Mouse (Mus musculus): ENCODE results near the gene Pdia4.
A peak's percentile ranks its signal among the peaks of the same experiment; 100 is the strongest.
"Not testable (repeated sequence)": the region's sequence is repeated elsewhere in the genome, so short reads cannot be mapped to it uniquely, and the experiment has no call there.

The Pdia4 gene

DNA sequence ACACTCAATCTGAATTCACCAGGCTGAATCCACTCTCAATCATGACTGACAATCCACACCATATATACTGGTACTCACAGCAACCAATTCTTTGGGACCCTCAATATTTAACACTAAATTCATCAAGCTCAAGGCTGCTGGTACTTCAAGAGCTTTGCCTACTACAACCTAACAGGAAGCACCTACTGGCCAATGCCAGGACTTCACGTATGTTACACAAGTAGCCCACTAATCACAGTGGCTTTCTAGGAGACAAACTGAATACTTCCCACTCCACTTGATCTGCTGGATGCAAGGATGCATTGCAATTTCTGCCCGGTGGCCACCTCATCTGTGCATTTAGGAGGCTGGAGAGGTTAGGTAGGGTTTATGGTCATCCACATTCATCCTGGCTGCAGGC, 3.0 kb downstream of the Pdia4 start:
- no peak for DNase-seq

DNA sequence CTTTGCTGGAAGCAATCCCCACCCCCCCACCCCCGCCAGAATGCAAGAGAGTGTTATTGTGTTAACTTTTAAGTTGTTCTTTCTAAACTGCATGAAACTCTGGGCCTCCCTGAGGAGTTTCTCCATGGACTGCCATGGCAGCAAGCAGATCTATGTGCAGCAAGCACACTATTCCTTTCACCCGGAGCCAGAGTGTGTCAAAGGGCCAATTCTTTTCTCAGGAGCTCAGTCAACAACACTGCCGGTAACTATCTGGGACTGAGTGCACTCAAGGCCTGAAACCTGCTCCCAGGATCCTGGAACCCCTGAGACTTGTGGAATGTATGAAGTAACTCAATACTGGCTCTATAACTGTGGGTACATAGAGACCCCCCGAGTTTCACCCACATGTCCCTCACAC, 4.2 kb downstream of the Pdia4 start:
- DNase-seq, result no peak

DNA sequence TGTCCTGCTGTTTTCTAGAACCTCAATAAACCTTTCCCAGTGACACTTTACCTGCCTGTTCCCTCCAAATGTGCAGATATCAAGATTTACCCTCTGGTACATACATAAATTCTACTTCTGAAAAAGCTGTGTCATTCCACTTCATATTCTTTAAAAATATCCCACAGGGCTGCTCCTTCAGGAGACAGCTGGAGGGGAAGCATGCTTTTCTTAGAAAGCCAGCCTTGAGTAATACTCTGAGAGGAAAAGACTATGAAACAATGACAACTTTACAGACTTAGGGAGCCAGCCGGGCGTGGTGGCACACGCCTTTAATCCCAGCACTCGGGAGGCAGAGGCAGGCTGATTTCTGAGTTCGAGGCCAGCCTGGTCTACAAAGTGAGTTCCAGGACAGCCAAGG, 4.7 kb downstream of the Pdia4 start:
- DNase-seq, result no peak

DNA sequence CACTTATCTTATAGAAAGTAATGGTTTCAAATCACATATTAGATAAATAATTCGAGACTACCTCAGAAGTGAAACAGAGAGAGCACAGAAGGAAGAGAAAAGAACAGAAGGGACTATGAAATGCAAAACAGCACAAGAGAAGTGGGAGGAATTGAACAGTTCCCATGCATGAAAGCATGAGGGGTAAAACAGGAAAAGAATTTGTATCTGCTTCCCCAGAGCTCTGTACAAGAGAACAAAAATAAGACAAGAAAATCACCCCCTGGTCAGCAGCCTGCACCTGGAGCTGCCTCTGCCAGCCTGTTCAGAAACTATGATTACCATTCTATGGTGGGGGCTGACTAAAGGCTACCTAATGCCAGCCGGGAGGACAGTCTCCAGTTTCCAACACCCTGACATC, 5.8 kb downstream of the Pdia4 start:
- no peak for DNase-seq

DNA sequence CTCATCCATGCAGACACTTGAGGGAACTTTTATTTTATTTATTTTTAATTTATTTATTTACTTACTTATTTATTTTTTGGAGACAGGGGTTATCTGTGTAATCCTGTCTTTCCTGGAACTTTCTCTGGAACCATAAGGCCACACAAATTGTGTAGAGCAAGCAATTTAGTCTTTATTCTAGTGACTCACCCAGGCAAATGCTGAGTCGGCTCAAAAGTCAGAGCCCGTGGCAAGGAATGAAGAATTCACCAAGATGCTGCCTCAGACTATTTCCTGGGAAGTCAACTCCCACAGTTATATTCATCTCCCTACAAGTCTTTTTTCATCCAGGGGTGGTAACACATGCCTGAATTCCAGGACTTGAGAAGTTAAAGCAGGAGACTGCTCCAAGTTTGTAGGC, 7.7 kb downstream of the Pdia4 start:
- DNase-seq, result no peak

DNA sequence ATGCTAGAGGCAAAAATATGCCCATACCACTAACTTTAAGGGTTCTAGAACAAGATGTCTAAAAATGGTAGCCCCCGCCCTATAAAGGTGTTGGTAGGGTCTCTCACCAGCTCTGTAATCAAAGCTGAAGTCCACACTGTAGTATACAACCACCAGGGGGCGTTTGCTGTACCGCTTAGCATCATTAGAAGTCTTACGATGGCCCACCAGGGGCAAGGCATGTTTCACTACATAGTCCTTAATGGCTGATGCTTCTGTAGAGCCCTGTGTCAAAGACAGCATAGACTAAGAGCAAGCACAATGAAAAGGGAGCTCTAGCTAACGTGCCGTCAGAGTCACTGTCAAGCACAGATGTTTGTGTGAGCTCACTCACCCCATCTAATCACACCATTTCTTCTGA, 14.2 kb downstream of the Pdia4 start:
- peak; percentile 36 for DNase-seq

DNA sequence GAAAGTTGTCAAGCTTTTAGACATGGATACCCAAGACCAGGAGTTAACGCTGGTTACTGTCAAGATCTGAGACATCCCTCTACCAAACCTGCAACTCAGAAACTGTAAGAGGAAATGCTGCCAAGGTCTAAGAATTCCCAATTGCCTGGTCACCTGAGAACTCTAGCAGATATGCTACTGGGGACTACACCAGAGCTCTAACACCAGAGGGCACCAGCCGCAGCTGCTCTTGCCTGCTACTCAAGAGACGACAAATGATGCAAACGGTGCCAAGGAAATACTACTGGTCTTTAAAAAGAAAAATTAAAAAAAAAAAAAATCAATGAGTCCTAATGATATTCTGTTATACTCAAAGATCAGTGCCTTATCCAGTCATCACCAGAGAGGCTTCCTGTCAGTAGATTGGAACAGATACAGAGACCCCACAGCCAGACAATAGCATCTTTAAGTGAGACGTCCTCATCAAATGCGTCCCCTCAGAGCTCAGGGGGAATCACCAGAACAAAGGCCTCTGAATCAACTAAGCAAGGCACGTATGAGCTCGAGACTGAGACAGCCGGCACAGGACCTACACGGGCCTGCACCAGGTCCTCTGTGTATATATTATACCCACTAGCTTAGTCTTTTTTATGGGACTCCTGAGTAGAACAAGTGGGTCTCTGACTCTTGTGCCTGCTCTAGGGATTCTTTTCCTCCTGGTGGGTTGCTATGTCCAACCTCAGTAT, 19.0 kb downstream of the Pdia4 start:
- peak; percentile 48 for DNase-seq

DNA sequence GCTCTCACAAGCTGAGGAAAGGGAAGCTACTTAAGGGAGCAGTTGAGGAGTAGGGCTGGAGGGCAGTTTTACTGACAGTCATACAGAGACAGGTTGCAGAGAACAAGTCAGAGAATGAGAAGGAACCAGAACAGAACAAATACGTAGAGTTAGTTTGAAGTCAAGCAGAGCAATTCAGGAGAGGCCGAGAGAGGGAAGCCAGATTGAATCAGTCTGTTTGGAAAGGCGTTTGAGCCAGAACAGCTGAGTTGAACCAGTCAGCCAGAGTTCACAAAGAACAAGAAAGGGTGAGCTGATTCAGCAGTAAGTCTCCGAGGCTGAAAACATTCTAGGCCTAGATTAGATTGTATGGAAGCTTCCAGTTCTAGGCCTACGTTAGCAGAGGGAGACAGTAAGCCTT, 19.9 kb downstream of the Pdia4 start:
- DNase-seq, result no peak

DNA sequence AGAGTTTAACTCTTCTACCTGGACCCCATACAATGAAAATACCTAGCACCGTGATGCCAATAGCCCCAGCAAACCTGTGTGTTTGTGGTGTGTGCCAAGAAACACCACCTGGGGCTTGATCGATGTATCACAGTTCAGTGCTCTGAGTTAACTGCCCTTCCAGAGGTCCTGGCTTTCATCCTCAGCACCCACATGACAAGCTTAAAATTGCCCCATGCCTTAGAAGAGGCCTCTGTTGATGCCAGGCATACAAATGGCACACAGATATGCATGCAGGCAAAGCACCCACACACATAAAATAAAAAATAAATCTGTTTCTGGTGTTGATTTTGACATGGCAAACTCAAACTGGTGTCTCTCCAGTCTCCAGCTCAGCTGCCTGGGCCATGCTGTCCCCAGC, 20.7 kb downstream of the Pdia4 start:
- no peak for DNase-seq

DNA sequence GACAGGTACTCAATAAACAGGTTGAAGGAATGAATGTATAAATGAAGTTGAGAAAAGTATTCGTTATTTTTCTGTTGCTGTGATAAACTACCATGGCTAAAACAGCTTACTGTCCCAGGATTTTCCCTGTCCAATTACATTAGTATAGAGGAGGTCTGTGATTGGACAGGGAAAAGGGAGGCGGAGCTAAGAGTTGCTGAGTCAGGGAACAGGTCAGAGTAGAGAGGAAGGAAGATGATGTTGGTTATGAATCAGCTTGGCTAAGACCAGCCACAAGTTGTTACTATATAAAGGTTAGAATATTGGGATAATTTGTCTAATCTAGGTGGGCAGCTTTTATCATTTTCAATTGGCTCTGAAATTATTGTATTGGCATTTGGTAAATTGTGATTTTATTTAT, 22.5 kb downstream of the Pdia4 start:
- no peak for DNase-seq

DNA sequence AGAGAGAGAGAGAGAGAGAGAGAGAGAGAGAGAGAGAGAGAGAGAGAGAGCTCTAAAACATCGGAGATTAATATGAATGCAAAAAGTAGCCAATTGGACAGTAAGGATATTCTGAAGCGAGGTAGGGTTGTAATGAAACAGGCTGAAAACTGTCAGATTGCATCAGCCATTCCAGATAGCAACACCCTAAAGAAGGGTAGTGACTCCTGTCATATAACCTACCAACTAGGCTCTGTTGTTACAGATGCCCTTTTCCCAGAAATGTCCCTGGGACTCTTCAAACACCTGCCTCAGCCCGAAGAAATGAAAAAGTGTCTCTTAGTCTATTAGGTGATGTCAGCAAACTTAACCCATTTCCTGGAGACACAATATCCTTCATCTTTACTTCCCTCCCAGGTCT, 24.4 kb downstream of the Pdia4 start:
- no peak for DNase-seq

DNA sequence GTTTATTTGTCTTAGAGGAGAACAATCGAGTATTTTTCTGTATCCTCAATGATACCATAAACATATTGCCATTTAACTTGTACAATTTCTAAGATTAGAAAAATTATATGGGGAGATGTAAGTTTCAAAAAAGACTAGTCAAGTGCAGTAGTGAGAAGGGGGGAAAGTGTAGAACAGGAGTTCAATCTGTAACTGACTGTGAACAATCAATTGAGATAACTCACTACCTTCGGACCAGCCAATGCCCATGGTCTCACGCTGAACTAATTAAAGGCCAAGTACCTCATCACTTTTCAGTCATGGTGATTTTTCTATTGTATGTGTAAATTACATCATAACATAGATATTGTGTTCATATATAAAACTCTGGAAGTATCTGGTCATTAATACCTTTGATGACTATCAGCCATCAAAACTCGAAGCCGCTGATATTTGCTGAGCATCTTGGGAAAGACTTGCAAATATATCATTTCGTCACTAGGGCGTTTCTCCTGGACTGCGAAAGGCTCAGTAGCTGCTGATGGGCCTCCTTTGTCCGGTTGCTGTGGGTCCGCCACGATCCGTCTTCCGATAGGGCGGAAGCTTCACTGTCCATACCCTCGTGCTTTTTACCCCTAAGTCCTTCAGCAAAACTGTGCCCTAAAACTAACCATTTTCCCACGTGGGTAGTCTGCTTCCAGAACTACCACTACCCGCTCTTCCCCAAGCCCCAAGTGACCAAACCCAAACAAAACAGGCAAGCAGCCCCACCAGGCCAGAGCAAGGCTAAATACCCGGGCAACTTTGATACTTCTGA, 25.1 kb downstream of the Pdia4 start:
- peak; percentile 88 for DNase-seq

DNA sequence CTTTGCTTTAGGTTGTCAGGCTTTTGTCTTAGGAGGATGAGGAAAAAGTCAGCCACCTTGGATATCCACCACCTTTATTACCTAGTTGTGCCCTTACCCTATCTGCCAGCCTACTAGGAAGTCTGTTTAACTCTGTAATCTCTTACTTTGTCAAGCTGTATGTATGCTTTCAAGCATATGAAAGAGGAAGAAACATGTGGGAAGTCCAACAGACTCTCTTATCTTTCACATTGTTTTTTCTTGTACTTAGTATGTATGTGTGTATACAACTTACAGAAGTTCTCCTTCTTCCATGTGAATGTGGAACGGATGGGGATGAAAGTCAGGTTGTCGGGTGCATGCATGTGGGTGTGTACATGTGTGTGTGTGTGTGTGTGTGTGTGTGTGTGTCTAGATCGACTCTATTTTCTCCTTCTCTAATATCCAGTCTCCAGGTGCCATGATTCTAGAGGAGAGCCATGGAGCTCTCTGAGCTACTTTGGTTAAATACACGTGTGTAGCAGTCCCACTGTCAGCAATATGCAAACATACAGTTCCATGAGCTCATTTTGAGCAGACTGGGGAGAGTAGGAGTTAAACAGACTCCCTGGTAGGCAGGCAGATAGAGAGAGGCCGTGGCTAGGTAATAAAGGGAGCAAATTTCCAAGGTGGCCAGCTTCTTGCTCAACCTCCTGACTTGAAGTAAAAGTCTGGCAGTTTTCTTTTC, 28.4 kb downstream of the Pdia4 start:
- DNase-seq, result no peak

DNA sequence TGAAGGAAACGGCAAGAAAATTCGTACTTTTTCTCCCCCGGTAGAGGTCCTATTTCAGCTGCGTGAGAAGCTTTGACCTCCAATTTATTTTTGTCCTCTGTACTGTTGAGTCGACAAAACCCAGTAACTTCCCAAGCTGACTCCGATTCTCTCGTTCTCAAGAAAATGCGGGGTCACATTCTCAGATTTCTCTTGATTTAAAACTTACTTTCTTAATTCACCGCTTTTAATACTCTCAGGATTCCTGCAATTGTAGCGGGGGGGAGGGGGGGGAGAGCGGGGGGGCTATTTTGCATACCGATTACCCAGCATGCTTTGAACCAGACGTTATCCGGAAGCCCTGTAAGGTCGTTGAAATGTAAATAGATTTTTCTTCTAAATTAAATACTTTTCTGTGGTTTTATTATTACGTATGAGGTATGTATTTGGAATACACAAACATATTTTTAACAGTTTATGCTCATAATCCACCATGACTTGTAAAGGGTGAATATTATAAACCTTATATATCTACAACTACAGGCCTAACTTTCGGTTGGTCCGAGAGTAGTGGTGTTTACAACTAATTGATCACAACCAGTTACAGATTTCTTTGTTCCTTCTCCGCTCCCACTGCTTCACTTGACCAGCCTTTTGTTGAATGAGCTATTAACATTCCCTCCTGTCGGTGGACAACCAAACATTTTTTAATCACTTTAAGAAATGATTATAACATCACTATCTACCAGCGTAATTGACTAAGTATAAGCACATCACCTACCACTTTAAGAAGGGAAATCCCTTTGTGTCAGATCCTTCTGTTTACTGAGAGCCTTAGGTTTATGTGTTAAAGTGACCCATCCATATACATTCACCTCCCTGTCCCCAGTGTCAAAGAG, 31.9 kb downstream of the Pdia4 start:
- DNase-seq, result peak; percentile 39

DNA sequence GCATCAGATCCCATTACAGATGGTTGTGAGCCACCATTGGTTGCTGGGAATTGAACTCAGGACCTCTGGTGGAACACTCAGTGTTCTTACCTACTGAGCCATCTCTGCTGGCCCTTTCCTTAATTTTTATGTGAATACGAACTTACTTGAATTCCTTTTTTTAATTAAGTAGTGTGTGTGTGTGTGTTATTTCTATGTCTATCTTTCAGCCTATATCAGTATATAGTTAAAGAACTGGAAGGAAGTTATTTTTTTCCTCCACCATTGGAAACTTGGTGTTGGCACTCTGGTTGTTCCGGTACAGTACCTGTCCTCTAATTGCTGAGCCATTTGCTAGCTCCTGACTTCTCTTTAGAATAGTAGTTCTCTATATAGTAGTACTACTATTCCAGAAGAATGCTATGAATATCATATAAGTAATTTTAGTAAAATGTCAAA, 32.6 kb downstream of the Pdia4 start:
- DNase-seq, result no peak

DNA sequence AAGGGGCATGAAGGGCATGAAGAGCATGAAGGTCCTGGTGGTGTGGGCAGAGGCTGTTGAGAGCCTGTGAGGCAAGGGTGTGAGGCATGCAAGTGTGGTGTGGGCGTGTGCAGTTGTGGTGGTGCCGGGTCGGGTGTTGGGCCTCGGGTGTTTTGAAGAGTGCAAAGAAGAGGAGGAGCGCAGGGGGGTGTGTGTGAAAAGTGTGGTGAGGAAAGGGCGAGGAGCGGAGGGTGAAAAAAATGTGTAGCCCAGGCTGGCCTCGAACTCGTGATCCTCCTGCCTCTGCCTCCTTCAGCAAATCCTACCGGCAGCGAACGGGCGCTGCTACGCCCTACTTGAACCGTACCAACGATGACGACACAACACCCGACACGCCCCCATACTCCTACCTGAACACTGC, 41.5 kb downstream of the Pdia4 start:
- DNase-seq, result not testable (repeated sequence)

DNA sequence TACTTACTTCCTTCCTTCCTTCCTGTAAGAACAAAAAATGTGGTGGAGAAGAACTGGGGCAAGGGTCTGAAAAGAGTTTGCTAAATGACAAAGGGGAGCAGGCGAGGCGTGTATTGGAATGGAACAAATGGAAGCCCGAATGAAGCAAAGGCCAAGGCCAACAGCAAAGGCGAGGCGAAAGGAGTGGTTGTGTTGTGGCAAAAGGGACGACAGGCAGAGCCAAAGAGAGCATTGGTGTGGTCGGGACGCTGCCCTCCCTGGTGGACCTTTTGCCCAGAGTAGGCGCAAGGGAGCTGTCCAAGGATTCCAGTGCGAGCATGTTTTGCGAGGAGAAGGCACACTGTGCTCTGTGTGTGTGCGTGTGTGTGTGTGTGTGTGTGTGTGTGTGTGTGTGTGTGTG, 42.1 kb downstream of the Pdia4 start:
- DNase-seq, result not testable (repeated sequence)

DNA sequence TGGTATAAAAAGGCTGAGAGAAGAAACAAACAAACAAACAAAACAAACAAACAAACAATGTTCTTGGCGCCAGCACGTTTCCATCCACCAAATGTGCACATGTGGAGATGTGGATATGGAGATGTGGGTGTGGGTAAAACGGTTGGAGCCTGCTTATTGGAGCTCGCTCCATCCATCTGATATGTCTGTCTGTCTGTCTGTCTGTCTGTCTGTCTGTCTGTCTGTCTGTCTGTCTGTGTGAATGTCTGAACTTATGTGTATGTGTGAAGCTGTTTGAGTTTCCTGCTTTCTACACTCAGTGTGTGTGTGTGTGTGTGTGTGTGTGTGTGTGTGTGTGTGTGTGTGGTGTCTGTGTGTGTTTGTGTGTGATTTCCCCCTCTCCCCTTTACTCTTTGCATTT, 43.4 kb downstream of the Pdia4 start:
- not testable (repeated sequence) for DNase-seq

DNA sequence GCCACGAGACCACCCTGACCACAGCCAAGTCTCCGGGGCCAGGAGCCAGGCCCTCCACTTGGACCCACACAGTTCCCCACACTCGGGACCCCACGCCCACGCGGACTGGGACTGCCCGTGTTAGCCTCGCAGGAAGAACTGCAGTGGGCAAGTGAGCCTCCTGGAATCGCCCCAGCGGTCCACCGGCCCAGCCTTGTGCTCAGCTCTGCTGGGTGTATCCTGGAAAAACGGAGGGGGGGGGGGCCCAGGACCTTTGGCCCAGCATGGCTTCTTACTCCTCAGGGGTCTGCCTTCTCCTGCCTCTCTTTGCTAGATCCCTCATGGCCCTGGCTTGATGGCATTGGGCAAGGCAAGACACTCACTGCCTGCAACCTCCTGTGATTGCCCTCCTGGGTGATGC, 44.7 kb downstream of the Pdia4 start:
- not testable (repeated sequence) for DNase-seq

DNA sequence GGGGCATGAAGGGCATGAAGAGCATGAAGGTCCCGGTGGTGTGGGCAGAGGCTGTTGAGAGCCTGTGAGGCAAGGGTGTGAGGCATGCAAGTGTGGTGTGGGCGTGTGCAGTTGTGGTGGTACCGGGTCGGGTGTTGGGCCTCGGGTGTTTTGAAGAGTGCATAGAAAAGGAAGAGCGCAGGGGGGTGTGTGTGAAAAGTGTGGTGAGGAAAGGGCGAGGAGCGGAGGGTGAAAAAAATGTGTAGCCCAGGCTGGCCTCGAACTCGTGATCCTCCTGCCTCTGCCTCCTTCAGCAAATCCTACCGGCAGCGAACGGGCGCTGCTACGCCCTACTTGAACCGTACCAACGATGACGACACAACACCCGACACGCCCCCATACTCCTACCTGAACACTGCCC, 45.9 kb downstream of the Pdia4 start:
- DNase-seq, result not testable (repeated sequence)

DNA sequence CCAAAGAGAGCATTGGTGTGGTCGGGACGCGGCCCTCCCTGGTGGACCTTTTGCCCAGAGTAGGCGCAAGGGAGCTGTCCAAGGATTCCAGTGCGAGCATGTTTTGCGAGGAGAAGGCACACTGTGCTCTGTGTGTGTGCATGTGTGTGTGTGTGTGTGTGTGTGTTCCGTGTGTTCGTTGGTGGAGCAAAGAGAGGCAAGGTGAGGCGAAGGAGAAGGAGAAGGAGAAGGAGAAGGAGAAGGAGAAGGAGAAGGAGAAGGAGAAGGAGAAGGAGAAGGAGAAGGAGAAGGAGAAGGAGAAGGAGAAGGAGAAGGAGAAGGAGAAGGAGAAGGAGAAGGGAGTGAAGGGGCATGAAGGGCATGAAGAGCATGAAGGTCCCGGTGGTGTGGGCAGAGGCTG, 50.5 kb downstream of the Pdia4 start:
- DNase-seq, result not testable (repeated sequence)

DNA sequence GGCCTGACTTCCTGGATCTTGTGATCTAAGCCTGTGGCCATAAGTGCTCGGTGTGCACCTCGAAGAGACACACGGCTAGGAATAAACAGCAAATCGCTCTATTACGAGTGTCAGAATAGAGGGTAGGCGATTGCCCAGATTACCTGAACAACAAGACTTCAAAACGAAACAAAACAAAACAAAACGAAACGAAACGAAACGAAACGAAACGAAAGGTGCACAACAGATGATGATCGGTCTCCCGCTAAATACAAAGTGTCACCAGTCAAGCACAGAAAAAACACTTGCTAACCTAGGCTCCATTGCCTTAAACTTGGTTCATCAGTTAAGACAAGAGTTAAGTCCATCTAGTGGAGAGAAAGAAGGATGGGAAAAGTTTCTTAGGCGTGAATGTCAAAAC, 53.8 kb downstream of the Pdia4 start:
- DNase-seq, result not testable (repeated sequence)

DNA sequence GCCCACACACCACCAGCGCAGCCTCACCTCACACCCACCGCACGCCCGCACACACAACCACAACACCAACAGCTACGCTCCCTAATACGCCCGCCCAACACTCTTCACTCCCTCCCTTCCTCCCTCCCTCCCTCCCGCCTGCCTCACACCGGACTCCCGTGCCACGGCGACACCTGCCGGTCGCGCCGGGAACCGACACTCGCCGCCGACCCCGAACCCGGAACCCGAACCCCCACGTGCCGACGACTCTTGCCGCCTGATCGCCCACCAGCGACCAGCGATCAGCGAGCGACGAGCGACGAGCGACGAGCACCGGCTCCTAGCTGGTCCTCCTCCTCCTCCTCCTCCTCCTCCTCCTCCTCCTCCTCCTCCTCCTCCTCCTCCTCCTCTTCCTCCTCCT, 55.4 kb downstream of the Pdia4 start:
- peak; percentile 91 for DNase-seq
